Mouse (Mus musculus): ENCODE results near the gene Rps15. TPM values are rescaled to one million over a fixed set of nuclear protein-coding genes. Genes with fewer than 3 reads are reported as not detected.

Gene Rps15
- total and polyA plus RNA-seq, 3 experiments = 2,279 to 5,342 (median 2,739) TPM

DNA sequence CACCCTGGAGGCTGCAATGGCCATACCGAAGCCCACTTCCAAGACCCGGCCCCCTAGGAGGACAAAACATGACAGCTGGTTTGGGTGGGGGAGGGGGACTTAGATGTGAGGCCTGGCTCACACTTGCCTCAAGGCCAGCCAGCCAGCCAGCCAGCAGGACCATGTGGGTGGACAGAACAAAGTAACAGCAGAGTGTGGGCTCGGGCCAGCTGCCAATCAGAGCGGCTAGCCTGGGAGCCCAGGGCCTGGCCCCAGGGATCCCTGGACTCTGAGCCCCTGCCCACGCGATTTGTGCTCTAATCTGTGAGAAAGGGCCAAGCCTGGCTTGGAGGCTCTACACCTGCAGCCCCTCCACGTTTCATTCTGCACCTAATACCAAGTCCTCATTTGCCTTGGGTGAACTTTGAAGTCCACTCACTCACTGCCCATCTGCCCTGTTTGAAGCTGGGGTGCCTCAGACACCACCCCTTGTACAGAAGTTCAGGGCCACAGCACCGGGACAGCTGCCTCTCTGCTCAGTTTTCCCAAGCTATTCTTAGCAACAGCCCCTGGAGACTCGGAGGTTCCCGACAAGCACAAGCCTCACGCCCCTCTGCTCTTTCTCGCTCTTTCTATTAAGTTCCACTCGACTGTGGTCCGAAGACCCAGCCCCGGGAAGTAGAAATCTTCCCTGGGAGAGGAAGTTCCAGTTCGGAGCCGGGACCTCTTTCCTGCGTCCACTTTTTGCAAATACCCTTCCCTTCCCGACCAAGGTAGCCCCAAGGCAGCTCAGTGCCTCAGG lies 32.2 kb upstream of the Rps15 start:
- H3K4me3 ChIP-seq (replicated peaks in 1 of 3; ENCODE audit: low read depth in 2 of 3, low read length in 2 of 3, poor library complexity in 1 of 3) = peak overlapping the region in 1 of 3 experiments; percentile 31
- H3K27me3 ChIP-seq (replicated peaks) = no peaks in the 10 kb centered on the region
- DNase-seq (ENCODE audit: extremely low read depth) = no peak
- peaks cover 2% of the 10 kb centered on the region; the same call in 1 of the 2 replicates for H3K79me2 ChIP-seq (replicated peaks; ENCODE audit: control insufficient read depth, extremely low read depth, insufficient read depth, poor library complexity, severe bottlenecking)
- H3K4me2 ChIP-seq (ENCODE audit: insufficient read depth, low read depth, poor library complexity, severe bottlenecking) = peak overlapping the region; percentile 94
- no peak overlapping the region for H3K27ac ChIP-seq (ENCODE audit: insufficient read depth, low read depth)
- no peak overlapping the region for H3K9ac ChIP-seq (ENCODE audit: insufficient read depth, low read depth)
- no peaks in the 10 kb centered on the region for H3K9me3 ChIP-seq (replicated peaks; ENCODE audit: low read length)
- in situ Hi-C loops (cut with MboI; ENCODE audit: low pct_ligation_motif_present, low pct_unique_long_range_greater_than_20kb, low sequenced_read_pairs) (no loop called here), dilution Hi-C loops (cut with MboI; ENCODE audit: extremely low pct_ligation_motif_present, extremely low pct_unique_long_range_greater_than_20kb, low sequenced_read_pairs) (no loop called here)
- H3K36me3 ChIP-seq (replicated peaks in 1 of 2; ENCODE audit: control insufficient read depth in 1 of 2, insufficient read depth in 1 of 2, low read length in 1 of 2) = peaks cover 41 to 47% of the 10 kb centered on the region in 2 experiments
- TF ChIP-seq SIN3A (IDR thresholded peaks at IDR 0.05; ENCODE audit: low read length) = 0 out of 2 replicates have a peak, but pooled peaks have one; percentile 3
- no peak for TF ChIP-seq ELF1 (IDR thresholded peaks at IDR 0.05; ENCODE audit: low read depth, low read length)
- H3K4me1 ChIP-seq (ENCODE audit: control insufficient read depth in 1 of 2, insufficient read depth in 2 of 2) = peaks cover 7 to 26% of the 10 kb centered on the region in 2 experiments

DNA sequence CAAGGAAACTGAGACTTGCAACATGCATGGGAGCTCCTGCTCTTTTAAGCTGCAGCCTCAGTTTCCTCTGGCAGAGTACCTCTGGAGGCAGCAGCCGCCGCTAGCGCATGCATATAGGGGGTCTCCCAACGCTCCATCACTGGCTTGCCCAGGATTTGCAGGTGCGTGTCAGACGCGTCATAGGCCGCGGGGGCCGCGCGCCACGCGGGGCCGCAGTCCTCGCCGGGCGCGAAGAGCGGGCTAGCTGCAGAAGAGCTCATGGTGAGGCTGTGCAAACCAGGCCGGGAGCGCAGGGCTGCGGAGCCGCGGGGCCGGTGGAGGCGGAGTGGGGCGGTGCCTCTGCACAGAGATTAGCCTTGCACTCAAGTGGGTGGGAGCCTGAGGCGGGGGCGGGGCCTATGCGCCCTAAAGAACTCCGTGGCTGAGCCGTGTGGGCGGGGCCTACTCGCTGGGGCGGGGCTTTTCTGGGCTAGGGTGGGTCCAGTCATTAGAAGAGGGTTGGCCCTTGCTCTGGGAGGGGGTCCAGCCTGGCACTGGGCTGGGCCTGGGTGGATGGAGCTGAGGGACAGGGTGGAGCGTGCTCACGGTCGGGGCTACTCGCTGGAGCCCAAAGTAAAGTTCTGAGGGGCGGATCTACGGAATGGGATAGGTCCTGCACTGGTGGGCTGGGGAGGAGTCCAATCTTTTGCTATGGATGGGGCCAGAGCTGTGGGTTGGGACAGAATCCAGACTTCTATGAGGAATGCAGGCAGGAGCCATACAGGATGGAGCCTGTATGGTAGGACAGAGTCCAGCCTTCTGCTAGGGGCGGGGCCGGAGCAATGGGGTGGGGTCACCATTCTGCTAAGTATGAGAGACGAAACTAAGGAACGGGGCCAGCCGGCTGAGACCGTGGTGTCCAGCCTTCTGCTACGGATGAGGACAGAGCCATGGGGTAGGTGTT lies 31.3 kb upstream of the Rps15 start, which contains the start of the genes Gamt and Dazap1:
Gamt (minus strand) TSS at position 371 of the 943 bp plus-strand sequence.
Dazap1 (plus strand) TSS at position 845 of the 943 bp plus-strand sequence.
- Histone ChIP-seq H3K4me1 (ENCODE audit: control insufficient read depth in 1 of 2, insufficient read depth in 2 of 2) (peaks cover 7 to 26% of the 10 kb centered on the region in 2 experiments), H3K4me3 (replicated peaks in 1 of 3; ENCODE audit: low read depth in 2 of 3, low read length in 2 of 3, poor library complexity in 1 of 3) (peak within 1 kb of the TSS; percentile 60 to 73 (median 68)), H3K36me3 (replicated peaks in 1 of 2; ENCODE audit: control insufficient read depth in 1 of 2, insufficient read depth in 1 of 2, low read length in 1 of 2) (peaks cover 32 to 39% of the 10 kb centered on the region in 2 experiments), H3K27ac (ENCODE audit: insufficient read depth, low read depth) (peak within 1 kb of the TSS; percentile 67), H3K9me3 (replicated peaks; ENCODE audit: low read length) (no peaks in the 10 kb centered on the region), H3K9ac (ENCODE audit: insufficient read depth, low read depth) (peak within 1 kb of the TSS; percentile 80), H3K4me2 (ENCODE audit: insufficient read depth, low read depth, poor library complexity, severe bottlenecking) (peak within 1 kb of the TSS; percentile 94), H3K79me2 (replicated peaks; ENCODE audit: control insufficient read depth, extremely low read depth, insufficient read depth, poor library complexity, severe bottlenecking) (peaks cover 11% of the 10 kb centered on the region), H3K27me3 (replicated peaks) (no peaks in the 10 kb centered on the region)
- 0 out of 2 replicates have a peak, but pooled peaks have one; percentile 13 for TF ChIP-seq ELF1 (IDR thresholded peaks at IDR 0.05; ENCODE audit: low read depth, low read length)
- TF ChIP-seq NRF1 (IDR thresholded peaks at IDR 0.05; ENCODE audit: low read depth, low read length) = peak; percentile 42; the same call in 1 of the 2 replicates
- TF ChIP-seq NELFE (IDR thresholded peaks at IDR 0.05; ENCODE audit: low read depth, low read length) = no peak
- TF ChIP-seq MAZ (IDR thresholded peaks at IDR 0.05; ENCODE audit: low read depth, low read length) = peak; percentile 67
- TF ChIP-seq TCF12 (IDR thresholded peaks at IDR 0.05; ENCODE audit: low read depth, low read length) = no peak
- in situ Hi-C loops (cut with MboI; ENCODE audit: low pct_ligation_motif_present, low pct_unique_long_range_greater_than_20kb, low sequenced_read_pairs) (no loop called here), dilution Hi-C loops (cut with MboI; ENCODE audit: extremely low pct_ligation_motif_present, extremely low pct_unique_long_range_greater_than_20kb, low sequenced_read_pairs) (no loop called here)
- DNase-seq (ENCODE audit: extremely low read depth) = peak; percentile 96

DNA sequence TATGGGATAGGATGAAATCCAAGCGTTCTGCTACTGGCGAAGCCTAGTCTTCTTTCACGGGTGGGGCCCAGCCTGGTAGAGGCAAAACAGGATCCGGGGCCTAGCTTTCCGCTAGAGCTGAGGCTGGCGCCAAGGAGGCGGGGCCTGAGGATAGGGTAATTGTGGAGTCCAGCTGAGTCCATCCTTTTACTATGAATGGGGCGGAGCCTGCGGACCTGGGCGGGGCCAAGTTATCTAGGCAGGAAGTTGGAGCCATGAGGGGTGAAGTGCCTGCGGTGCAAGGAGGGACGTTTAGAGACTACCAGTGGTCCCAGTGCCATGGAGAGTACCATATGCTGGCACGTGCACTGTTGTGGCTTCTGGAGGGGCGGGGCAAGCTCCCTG lies 30.7 kb upstream of the Rps15 start:
- peak overlapping the region; percentile 67 for H3K27ac ChIP-seq (ENCODE audit: insufficient read depth, low read depth)
- peak overlapping the region; percentile 60 to 73 (median 68) for H3K4me3 ChIP-seq (replicated peaks in 1 of 3; ENCODE audit: low read depth in 2 of 3, low read length in 2 of 3, poor library complexity in 1 of 3)
- H3K4me2 ChIP-seq (ENCODE audit: insufficient read depth, low read depth, poor library complexity, severe bottlenecking) = peak overlapping the region; percentile 48
- H3K27me3 ChIP-seq (replicated peaks) = no peaks in the 10 kb centered on the region
- H3K9ac ChIP-seq (ENCODE audit: insufficient read depth, low read depth) = peak overlapping the region; percentile 80
- peaks cover 25 to 32% of the 10 kb centered on the region in 2 experiments for H3K36me3 ChIP-seq (replicated peaks in 1 of 2; ENCODE audit: control insufficient read depth in 1 of 2, insufficient read depth in 1 of 2, low read length in 1 of 2)
- peak; percentile 99 for DNase-seq (ENCODE audit: extremely low read depth)
- H3K4me1 ChIP-seq (ENCODE audit: control insufficient read depth in 1 of 2, insufficient read depth in 2 of 2) = peaks cover 7 to 31% of the 10 kb centered on the region in 2 experiments
- TF ChIP-seq NRF1 (IDR thresholded peaks at IDR 0.05; ENCODE audit: low read depth, low read length) = no peak
- 0 out of 2 replicates have a peak, but pooled peaks have one; percentile 34 for TF ChIP-seq E2F4 (IDR thresholded peaks at IDR 0.05; ENCODE audit: insufficient replicate concordance, low read depth, low read length)
- TF ChIP-seq MAZ (IDR thresholded peaks at IDR 0.05; ENCODE audit: low read depth, low read length) = no peak
- peak; percentile 93 for TF ChIP-seq BHLHE40 (IDR thresholded peaks at IDR 0.05; ENCODE audit: low read depth, low read length)
- TF ChIP-seq TCF12 (IDR thresholded peaks at IDR 0.05; ENCODE audit: low read depth, low read length) = peak; percentile 75; the same call in 1 of the 2 replicates
- TF ChIP-seq ZMIZ1 (IDR thresholded peaks at IDR 0.05; ENCODE audit: low read depth, low read length) = peak; percentile 59; the same call in 1 of the 2 replicates
- peak; percentile 85 for TF ChIP-seq ELF1 (IDR thresholded peaks at IDR 0.05; ENCODE audit: low read depth, low read length)
- peak; percentile 78; the same call in 1 of the 2 replicates for TF ChIP-seq MXI1 (IDR thresholded peaks at IDR 0.05; ENCODE audit: low read depth, low read length)
- peak; percentile 85 for TF ChIP-seq POLR2A (IDR thresholded peaks at IDR 0.05; ENCODE audit: low read depth, low read length)
- TF ChIP-seq MYC (IDR thresholded peaks at IDR 0.05; ENCODE audit: low read depth, low read length) = peak; percentile 91
- no peak for TF ChIP-seq ETS1 (conservative IDR thresholded peaks at IDR 0.05; ENCODE audit: low read depth, low read length)
- peak; percentile 65; the same call in 1 of the 2 replicates for TF ChIP-seq TBP (conservative IDR thresholded peaks at IDR 0.05; ENCODE audit: low read depth, low read length)
- peak; percentile 78 for TF ChIP-seq MAX (IDR thresholded peaks at IDR 0.05; ENCODE audit: low read length)
- peak; percentile 76 for TF ChIP-seq NELFE (IDR thresholded peaks at IDR 0.05; ENCODE audit: low read depth, low read length)
- dilution Hi-C loops (cut with MboI; ENCODE audit: extremely low pct_ligation_motif_present, extremely low pct_unique_long_range_greater_than_20kb, low sequenced_read_pairs) = no loop called here
- peaks cover 17% of the 10 kb centered on the region for H3K79me2 ChIP-seq (replicated peaks; ENCODE audit: control insufficient read depth, extremely low read depth, insufficient read depth, poor library complexity, severe bottlenecking)
- in situ Hi-C loops (cut with MboI; ENCODE audit: low pct_ligation_motif_present, low pct_unique_long_range_greater_than_20kb, low sequenced_read_pairs) = no loop called here
- no peaks in the 10 kb centered on the region for H3K9me3 ChIP-seq (replicated peaks; ENCODE audit: low read length)
